Mouse (Mus musculus) layer of hippocampus, adult 2 months (tissue): ENCODE results near the gene Rab4b. TPM values are rescaled to one million over a fixed set of nuclear protein-coding genes. Genes with fewer than 3 reads are reported as not detected.

ENCODE experiments used
- DNase-seq, 2 experiments: peaks; one replicate each; pipeline ENCODE4 v3.0.0; 2022; ENCODE audit warnings: low spot score in 2 of 2
- H3K27ac ChIP-seq: fragments of 200-600 bp; 2 replicates; pipeline ENCODE4 v1.8.1; 2022
- H3K4me3 ChIP-seq: fragments of 200-600 bp; 2 replicates; pipeline ENCODE4 v1.8.1; 2022; ENCODE audit warnings: mild to moderate bottlenecking
- CTCF ChIP-seq: fragments of 200-600 bp; conservative IDR thresholded peaks from 2 replicates; pipeline ENCODE4 v1.8.1; 2022; ENCODE audit warnings: antibody characterized with exemption, mild to moderate bottlenecking, moderate library complexity
- total RNA-seq, 2 experiments: library from RNA; stranded (reverse); gene quantifications; 2 replicates each; pipeline ENCODE4 v1.2.3; 2021

Gene Rab4b
- total RNA-seq, 2 experiments from 2014 or later = 97.4 to 98.8 TPM

GRCm38 (mm10) chr7:27163450-27163805, 15.3 kb downstream of the Rab4b start:
- no peak for TF ChIP-seq CTCF
- DNase-seq = no peak
- peak overlapping the region; percentile 99 for H3K27ac ChIP-seq
- H3K4me3 ChIP-seq = peak overlapping the region; percentile 91

GRCm38 (mm10) chr7:27162780-27163449, 15.8 kb downstream of the Rab4b start:
- Histone ChIP-seq H3K4me3 (peak overlapping the region; percentile 91), H3K27ac (peak overlapping the region; percentile 99)
- DNase-seq = no peak
- TF ChIP-seq CTCF = no peak

GRCm38 (mm10) chr7:27161744-27162143, 17.0 kb downstream of the Rab4b start:
- DNase-seq = no peak
- no peak for TF ChIP-seq CTCF
- peak overlapping the region; percentile 9; the same call in 1 of the 2 replicates for H3K27ac ChIP-seq
- H3K4me3 ChIP-seq = no peak overlapping the region

GRCm38 (mm10) chr7:27160921-27161320, 17.8 kb downstream of the Rab4b start:
- peak overlapping the region; percentile 9; the same call in 1 of the 2 replicates for H3K27ac ChIP-seq
- no peak for TF ChIP-seq CTCF
- no peak overlapping the region for H3K4me3 ChIP-seq
- no peak for DNase-seq

- H3K27ac ChIP-seq = peak overlapping the region; percentile 74
- DNase-seq = peak; percentile 91 to 92
- peak overlapping the region; percentile 15; the same call in 1 of the 2 replicates for H3K4me3 ChIP-seq
- TF ChIP-seq CTCF = peak; percentile 99
These were observed 18.8 kb downstream of the Rab4b start for GRCm38 (mm10) chr7:27159882-27160281.

GRCm38 (mm10) chr7:27159256-27159655, 19.4 kb downstream of the Rab4b start:
- Histone ChIP-seq H3K27ac (peak overlapping the region; percentile 74; the same call in 1 of the 2 replicates), H3K4me3 (no peak overlapping the region)
- no peak for DNase-seq
- TF ChIP-seq CTCF = no peak

GRCm38 (mm10) chr7:27158171-27158570, 20.5 kb downstream of the Rab4b start:
- DNase-seq = no peak
- no peak for TF ChIP-seq CTCF
- H3K4me3 ChIP-seq = no peak overlapping the region
- H3K27ac ChIP-seq = no peak overlapping the region

- DNase-seq = peak; percentile 52 to 70
- H3K27ac ChIP-seq = peak overlapping the region; percentile 46; the same call in 1 of the 2 replicates
- no peak for TF ChIP-seq CTCF
- H3K4me3 ChIP-seq = no peak overlapping the region
These were observed 22.7 kb downstream of the Rab4b start for GRCm38 (mm10) chr7:27156005-27156404.

GRCm38 (mm10) chr7:27153205-27153764, 25.4 kb downstream of the Rab4b start, which contains the start of gene Cyp2t4:
Gene Cyp2t4, plus strand, starts transcription at chr7:27153714.
- Histone ChIP-seq H3K4me3 (no peak within 1 kb of the TSS), H3K27ac (peak within 1 kb of the TSS; percentile 18; the same call in 1 of the 2 replicates)
- no peak for TF ChIP-seq CTCF
- no peak for DNase-seq

GRCm38 (mm10) chr7:27136410-27136996, 42.2 kb downstream of the Rab4b start:
- no peak overlapping the region for H3K4me3 ChIP-seq
- H3K27ac ChIP-seq = no peak overlapping the region
- TF ChIP-seq CTCF = no peak
- DNase-seq = no peak

GRCm38 (mm10) chr7:27133757-27134156, 44.9 kb downstream of the Rab4b start:
- Histone ChIP-seq H3K27ac (no peak overlapping the region), H3K4me3 (no peak overlapping the region)
- no peak for DNase-seq
- no peak for TF ChIP-seq CTCF

GRCm38 (mm10) chr7:27133156-27133555, 45.5 kb downstream of the Rab4b start:
- no peak overlapping the region for H3K27ac ChIP-seq
- no peak overlapping the region for H3K4me3 ChIP-seq
- DNase-seq = no peak
- TF ChIP-seq CTCF = no peak

- DNase-seq = peak; percentile 46 to 69
- Histone ChIP-seq H3K27ac (no peak overlapping the region), H3K4me3 (no peak overlapping the region)
- peak; percentile 73 for TF ChIP-seq CTCF
These were observed 46.1 kb downstream of the Rab4b start for GRCm38 (mm10) chr7:27132588-27132987.
